Mouse (Mus musculus) ES-Bruce4 (cell line): Measurements from ENCODE around the gene Exosc8. TPM values are rescaled to one million over a fixed set of nuclear protein-coding genes. Genes with fewer than 3 reads are reported as not detected.
A peak's percentile ranks its signal among the peaks of the same experiment; 100 is the strongest.

Source experiments
- H3K27ac ChIP-seq: 2 replicates; pipeline ENCODE4 v1.5.1; 2012; ENCODE audit warnings: low read length, inconsistent platforms; ENCODE audit not compliant: insufficient read depth
- H3K27me3 ChIP-seq: 2 replicates; pipeline ENCODE4 v1.6.1; 2012; ENCODE audit warnings: mild to moderate bottlenecking, low read length, inconsistent platforms; ENCODE audit not compliant: control insufficient read depth, poor library complexity, insufficient read depth, severe bottlenecking
- H3K36me3 ChIP-seq: 2 replicates; pipeline ENCODE4 v1.6.1; 2012; ENCODE audit warnings: inconsistent platforms, mild to moderate bottlenecking, low read length, moderate library complexity; ENCODE audit not compliant: control insufficient read depth, poor library complexity, insufficient read depth, severe bottlenecking
- H3K4me1 ChIP-seq: one replicate; pipeline ENCODE4 v1.8.1; 2011; ENCODE audit warnings: low read length; ENCODE audit not compliant: control insufficient read depth, insufficient read depth
- H3K4me3 ChIP-seq: 2 replicates; pipeline ENCODE4 v1.5.1; 2011; ENCODE audit warnings: low read depth, mild to moderate bottlenecking, low read length
- H3K9ac ChIP-seq: 2 replicates; pipeline ENCODE4 v1.6.1; 2012; ENCODE audit warnings: low read depth, mild to moderate bottlenecking, inconsistent platforms; ENCODE audit not compliant: poor library complexity, severe bottlenecking
- H3K9me3 ChIP-seq: replicated peaks from 2 replicates; pipeline ENCODE4 v1.6.1; 2012; ENCODE audit warnings: mild to moderate bottlenecking, low read length, inconsistent platforms; ENCODE audit not compliant: control insufficient read depth, poor library complexity, insufficient read depth, severe bottlenecking
- CTCF ChIP-seq: IDR thresholded peaks from one replicate; pipeline ENCODE4 v1.8.1; 2011; ENCODE audit warnings: low read depth, low read length
- EP300 ChIP-seq: IDR thresholded peaks from 2 replicates; pipeline ENCODE4 v1.6.1; 2011; ENCODE audit warnings: low read depth, low read length; ENCODE audit not compliant: insufficient read depth
- POLR2A ChIP-seq: IDR thresholded peaks from one replicate; pipeline ENCODE4 v1.8.1; 2011; ENCODE audit warnings: low read length; ENCODE audit not compliant: insufficient read depth
- polyA plus RNA-seq: library from polyadenylated mRNA; stranded (reverse); fragments of >200 nt; gene quantifications from 2 replicates; pipeline ENCODE4 v1.2.4, GENCODE M21; 2011; ENCODE audit warnings: low read depth; ENCODE audit not compliant: missing spikeins, insufficient read depth, insufficient read length

Exosc8 gene
- polyA plus RNA-seq, 1 experiment: 200 TPM

DNA sequence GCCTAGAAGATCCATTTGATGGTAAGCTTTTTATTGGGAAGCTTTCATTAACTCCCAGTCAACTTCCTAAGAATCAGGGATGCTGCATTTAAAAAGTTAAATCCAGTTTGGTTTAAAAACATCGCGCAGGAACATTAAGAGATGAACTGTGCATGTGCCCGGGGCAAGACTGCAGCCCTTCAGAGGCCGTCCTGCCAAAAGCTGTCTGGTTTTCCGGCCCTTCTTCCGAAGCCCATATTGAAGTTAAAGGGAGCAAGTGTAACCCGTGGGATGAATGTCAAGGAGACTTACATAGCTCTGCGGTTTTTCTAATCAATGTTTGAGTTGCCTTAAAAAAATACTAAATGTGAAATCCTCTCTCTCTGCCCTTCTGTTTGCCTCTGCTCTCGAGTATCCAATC, 24.0 kb upstream of the Exosc8 start:
- Histone ChIP-seq H3K27ac (no peak overlapping the region), H3K4me3 (no peak overlapping the region), H3K9ac (no peak overlapping the region), H3K4me1 (no peaks in the 10 kb centered on the region), H3K27me3 (no peaks in the 10 kb centered on the region), H3K36me3 (no peaks in the 10 kb centered on the region), H3K9me3 (no peaks in the 10 kb centered on the region)
- TF ChIP-seq EP300: no peak
- TF ChIP-seq POLR2A: no peak
- no peak for TF ChIP-seq CTCF

DNA sequence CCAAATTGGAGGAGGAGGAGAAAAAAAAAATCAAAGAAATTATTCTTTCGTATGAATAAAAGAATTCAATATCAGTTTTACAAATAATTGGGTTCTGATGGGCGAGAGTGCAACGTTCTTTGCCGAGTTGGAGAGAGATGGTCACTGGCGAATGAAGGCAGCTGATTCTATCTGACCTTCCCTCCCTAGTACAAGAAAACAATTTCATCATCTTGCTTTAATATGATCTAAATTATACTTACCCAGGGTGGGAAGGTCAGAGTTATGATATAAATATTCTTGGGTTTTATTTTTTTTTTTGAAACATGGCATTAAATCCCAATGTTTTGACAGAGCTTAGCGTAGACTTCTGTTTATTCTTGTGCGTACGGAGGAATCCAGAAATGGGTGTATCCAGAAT, 22.3 kb upstream of the Exosc8 start:
- no peaks in the 10 kb centered on the region for H3K36me3 ChIP-seq
- H3K9me3 ChIP-seq: no peaks in the 10 kb centered on the region
- no peak overlapping the region for H3K4me3 ChIP-seq
- TF ChIP-seq POLR2A: no peak
- TF ChIP-seq EP300: no peak
- TF ChIP-seq CTCF: no peak
- H3K9ac ChIP-seq: no peak overlapping the region
- no peaks in the 10 kb centered on the region for H3K27me3 ChIP-seq
- no peak overlapping the region for H3K27ac ChIP-seq
- H3K4me1 ChIP-seq: no peaks in the 10 kb centered on the region

GRCm38 (mm10) chr3:54756058-54756457, 20.9 kb upstream of the Exosc8 start:
- H3K27ac ChIP-seq: no peak overlapping the region
- no peaks in the 10 kb centered on the region for H3K4me1 ChIP-seq
- TF ChIP-seq POLR2A (no peak), EP300 (no peak), CTCF (no peak)
- H3K27me3 ChIP-seq: no peaks in the 10 kb centered on the region
- H3K9ac ChIP-seq: no peak overlapping the region
- H3K36me3 ChIP-seq: no peaks in the 10 kb centered on the region
- H3K4me3 ChIP-seq: no peak overlapping the region
- H3K9me3 ChIP-seq: no peaks in the 10 kb centered on the region

DNA sequence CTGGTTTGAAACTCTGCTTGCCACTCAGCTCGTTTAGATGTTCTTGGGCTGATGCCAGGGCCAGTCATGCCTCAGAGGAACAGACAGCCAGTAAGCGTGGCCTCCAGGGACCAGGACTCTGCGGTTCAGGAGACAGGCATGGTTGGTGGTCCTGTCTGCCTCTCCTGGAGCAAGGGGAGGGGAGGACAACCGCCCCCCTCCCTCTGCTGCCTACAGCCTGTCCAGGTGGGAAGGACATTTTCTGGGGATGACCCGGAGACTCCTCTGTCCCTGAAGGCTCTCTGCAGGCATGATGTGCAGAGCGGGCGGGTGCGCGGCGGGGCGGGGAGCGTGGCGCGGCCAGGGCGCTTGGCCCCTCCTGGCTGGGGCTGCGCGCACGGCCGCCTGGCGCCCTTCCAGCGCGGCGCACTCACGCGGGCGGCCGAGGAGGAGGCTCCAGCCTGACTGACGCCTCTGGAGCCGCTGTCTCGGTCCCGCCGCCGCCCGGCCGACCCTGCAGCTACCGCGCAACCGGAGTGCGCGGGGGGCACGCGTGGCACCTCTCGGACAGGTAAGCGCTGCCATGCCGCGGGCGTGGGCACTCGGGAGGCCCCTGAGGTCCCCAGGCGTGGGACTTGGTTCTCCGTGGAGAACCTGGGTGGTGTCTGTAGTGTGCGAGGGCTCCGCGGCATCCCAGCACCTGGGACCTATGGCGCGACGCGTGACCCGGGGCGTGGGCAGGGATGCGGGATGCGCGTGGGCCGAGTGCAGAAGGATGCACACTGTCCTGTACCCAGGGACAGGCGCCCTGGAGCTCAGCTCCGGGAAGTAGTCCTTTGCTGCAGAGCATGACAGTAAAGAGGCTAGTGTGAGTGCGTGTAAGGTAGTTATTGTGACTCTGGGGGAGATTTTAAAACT, 20.2 kb upstream of the Exosc8 start, which contains the start of gene Smad9:
Gene Smad9 (plus strand): TSS at position 438 of the 897 bp plus-strand sequence.
- Histone ChIP-seq H3K9ac (peak within 1 kb of the TSS; percentile 55), H3K27ac (no peak within 1 kb of the TSS), H3K9me3 (no peaks in the 10 kb centered on the region), H3K4me1 (no peaks in the 10 kb centered on the region), H3K4me3 (peak within 1 kb of the TSS; percentile 71), H3K36me3 (no peaks in the 10 kb centered on the region), H3K27me3 (no peaks in the 10 kb centered on the region)
- TF ChIP-seq CTCF: no peak

- Histone ChIP-seq H3K4me3 (no peak overlapping the region), H3K27ac (no peak overlapping the region), H3K36me3 (peaks cover 7% of the 10 kb centered on the region), H3K9ac (no peak overlapping the region), H3K4me1 (no peaks in the 10 kb centered on the region), H3K9me3 (no peaks in the 10 kb centered on the region), H3K27me3 (no peaks in the 10 kb centered on the region)
- TF ChIP-seq CTCF (no peak), POLR2A (no peak), EP300 (no peak)
These were observed 18.2 kb upstream of the Exosc8 start for GRCm38 (mm10) chr3:54753411-54753810.

DNA sequence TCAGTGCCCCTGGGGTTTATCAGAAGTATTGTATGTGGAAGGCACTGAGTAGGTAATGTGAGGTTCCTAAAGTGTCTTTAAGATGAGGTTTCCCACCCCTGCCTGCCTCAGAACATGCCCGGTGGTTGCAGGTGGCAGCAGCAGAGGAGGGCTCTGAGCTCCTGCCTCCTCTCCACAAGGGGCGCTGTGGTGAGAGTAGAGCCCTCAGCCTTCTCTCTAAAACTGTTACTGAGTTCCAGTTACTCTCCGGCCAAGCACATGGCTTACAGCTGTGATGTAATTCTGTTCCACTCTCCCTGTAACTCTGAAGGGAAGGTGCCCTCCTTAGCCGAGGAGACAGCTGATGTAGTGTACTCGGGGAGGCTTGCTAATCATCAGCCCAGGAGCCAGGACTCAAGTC, 10.6 kb upstream of the Exosc8 start:
- no peak for TF ChIP-seq EP300
- no peak for TF ChIP-seq POLR2A
- peak; percentile 69 for TF ChIP-seq CTCF
- H3K36me3 ChIP-seq: peaks cover 39% of the 10 kb centered on the region

More for the DNA sequence above, 10.6 kb upstream of the Exosc8 start:
- peak overlapping the region; percentile 21; the same call in 1 of the 2 replicates for H3K27ac ChIP-seq
- no peak overlapping the region for H3K4me3 ChIP-seq
- H3K9me3 ChIP-seq: no peaks in the 10 kb centered on the region
- H3K27me3 ChIP-seq: no peaks in the 10 kb centered on the region
- H3K4me1 ChIP-seq: no peaks in the 10 kb centered on the region
- H3K9ac ChIP-seq: no peak overlapping the region
